ENCODE assay signal across 2 mouse cellular contexts in the genomic region with DNA sequence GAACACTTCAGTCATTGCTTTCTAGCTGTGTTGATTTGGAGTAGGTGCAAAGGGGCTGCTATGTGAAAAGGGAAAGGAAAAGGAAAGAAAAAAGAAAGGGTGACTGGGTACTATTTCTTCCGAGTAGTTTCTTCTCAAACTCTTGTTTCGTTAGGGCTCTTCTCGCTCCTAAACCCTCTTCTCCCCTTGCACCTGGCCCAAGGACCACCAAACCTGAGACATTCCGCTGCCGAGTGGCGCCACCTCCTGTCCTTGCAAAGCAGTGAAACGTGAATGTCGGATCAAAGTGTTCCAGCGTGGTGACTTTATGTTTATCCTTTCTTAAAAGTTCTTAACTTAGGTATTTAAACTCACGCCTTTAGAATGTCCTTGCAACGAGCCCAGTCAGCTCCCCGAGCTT.
A peak's percentile ranks its signal among the peaks of the same experiment; 100 is the strongest.
TF ChIP-seq lines count a peak whose summit lies in the region.

No protein-coding gene starts in this region.

TF ChIP-seq in MEL, 35 proteins besides CTCF, POLR2A, EP300 and RAD21:
- TF ChIP-seq KAT2A (conservative IDR thresholded peaks at IDR 0.05; ENCODE audit: low read depth, low read length) (no peak), GABPA (IDR thresholded peaks at IDR 0.05; ENCODE audit: low read depth, low read length) (no peak), JUND (IDR thresholded peaks at IDR 0.05; ENCODE audit: low read depth, low read length) (no peak), USF1 (IDR thresholded peaks at IDR 0.05; ENCODE audit: low read depth, low read length) (no peak), MAX (IDR thresholded peaks at IDR 0.05; ENCODE audit: low read length) (no peak; the same call in 1 of the 2 replicates), ETS1 (IDR thresholded peaks at IDR 0.05; ENCODE audit: low read depth, low read length) (no peak), ZC3H11A (IDR thresholded peaks at IDR 0.05; ENCODE audit: low read depth, low read length) (peak; percentile 86), E2F4 (IDR thresholded peaks at IDR 0.05; ENCODE audit: borderline replicate concordance, low read depth, low read length) (no peak), ZNF384 (IDR thresholded peaks at IDR 0.05; ENCODE audit: low read depth, low read length) (no peak; the same call in 1 of the 2 replicates), SMC3 (IDR thresholded peaks at IDR 0.05; ENCODE audit: low read depth, low read length) (peak; percentile 98), CHD1 (IDR thresholded peaks at IDR 0.05; ENCODE audit: low read depth, low read length) (no peak), MAZ (IDR thresholded peaks at IDR 0.05; ENCODE audit: low read depth, low read length) (0 out of 2 replicates have a peak, but pooled peaks have one; percentile 15), USF2 (IDR thresholded peaks at IDR 0.05; ENCODE audit: borderline replicate concordance in 1 of 2, insufficient read depth in 1 of 2, low read depth in 1 of 2, low read length in 2 of 2) (no peak), TAL1 (IDR thresholded peaks at IDR 0.05; ENCODE audit: low read length) (no peak), POLR2AphosphoS5 (IDR thresholded peaks at IDR 0.05; ENCODE audit: borderline replicate concordance, low read depth, low read length) (no peak), ZMIZ1 (IDR thresholded peaks at IDR 0.05; ENCODE audit: low read depth, low read length) (no peak), TBP (IDR thresholded peaks at IDR 0.05; ENCODE audit: low read depth, low read length) (peak; percentile 56), MYB (IDR thresholded peaks at IDR 0.05; ENCODE audit: low read depth, low read length) (no peak), CHD2 (IDR thresholded peaks at IDR 0.05; ENCODE audit: low read length) (no peak), MEF2A (IDR thresholded peaks at IDR 0.05; ENCODE audit: extremely low read depth, insufficient replicate concordance, low read depth, low read length, poor library complexity, severe bottlenecking) (no peak), HCFC1 (IDR thresholded peaks at IDR 0.05; ENCODE audit: low read depth, low read length) (no peak), NRF1 (IDR thresholded peaks at IDR 0.05; ENCODE audit: insufficient read depth, low read depth, low read length, poor library complexity, severe bottlenecking) (no peak), BHLHE40 (IDR thresholded peaks at IDR 0.05; ENCODE audit: borderline replicate concordance, low read depth, low read length) (peak; percentile 52; the same call in 1 of the 2 replicates), MXI1 (IDR thresholded peaks at IDR 0.05; ENCODE audit: low read depth, low read length) (0 out of 2 replicates have a peak, but pooled peaks have one; percentile 67), RCOR1 (IDR thresholded peaks at IDR 0.05; ENCODE audit: low read depth, low read length) (no peak), NELFE (IDR thresholded peaks at IDR 0.05; ENCODE audit: low read depth, low read length) (no peak), GATA1 (IDR thresholded peaks at IDR 0.05; ENCODE audit: low read depth, low read length) (no peak), MAFK (IDR thresholded peaks at IDR 0.05; ENCODE audit: borderline replicate concordance, low read depth, low read length) (no peak), ELF1 (IDR thresholded peaks at IDR 0.05; ENCODE audit: low read depth, low read length) (no peak), TCF12 (IDR thresholded peaks at IDR 0.05; ENCODE audit: low read depth, low read length) (0 out of 2 replicates have a peak, but pooled peaks have one; percentile 11), ZKSCAN1 (IDR thresholded peaks at IDR 0.05; ENCODE audit: low read depth, low read length) (no peak), SIN3A (IDR thresholded peaks at IDR 0.05; ENCODE audit: low read length) (peak; percentile 88), MYC (IDR thresholded peaks at IDR 0.05; ENCODE audit: low read depth, low read length) (peak; percentile 47; the same call in 1 of the 2 replicates), UBTF (IDR thresholded peaks at IDR 0.05; ENCODE audit: borderline replicate concordance, insufficient read depth, low read depth, low read length) (no peak), POLR2AphosphoS2 (IDR thresholded peaks at IDR 0.05; ENCODE audit: low read length) (no peak)

TF ChIP-seq in myocyte, 11 proteins besides CTCF, POLR2A, EP300 and RAD21:
- TF ChIP-seq POLR2AphosphoS2 (IDR thresholded peaks at IDR 0.05; ENCODE audit: insufficient read length, low read depth) (no peak), CEBPB (IDR thresholded peaks at IDR 0.05; ENCODE audit: insufficient read depth, poor library complexity, severe bottlenecking) (no peak), MYOG (IDR thresholded peaks at IDR 0.05; ENCODE audit: control insufficient read depth in 1 of 3, insufficient read depth in 1 of 3, insufficient read length in 2 of 3, low read depth in 2 of 3) (no peak), MYOD1 (IDR thresholded peaks at IDR 0.05; ENCODE audit: control insufficient read depth in 1 of 3, insufficient read length in 2 of 3, low read depth in 2 of 3) (no peak), TCF12 (IDR thresholded peaks at IDR 0.05; ENCODE audit: insufficient read depth, poor library complexity, severe bottlenecking) (no peak), SRF (IDR thresholded peaks at IDR 0.05; ENCODE audit: control insufficient read depth, insufficient read length, low read depth) (no peak), USF1 (IDR thresholded peaks at IDR 0.05; ENCODE audit: low read depth) (no peak), MAX (IDR thresholded peaks at IDR 0.05; ENCODE audit: low read depth) (no peak), E2F4 (IDR thresholded peaks at IDR 0.05; ENCODE audit: insufficient read depth) (no peak), TCF3 (IDR thresholded peaks at IDR 0.05; ENCODE audit: insufficient read length, low read depth) (no peak), REST (IDR thresholded peaks at IDR 0.05; ENCODE audit: insufficient read depth, insufficient read length) (no peak)
